Mouse (Mus musculus) ES-CJ7 (cell line): ENCODE data around the gene Zc3h7b.

Experiments
- DNase-seq: peaks from one replicate; pipeline ENCODE4 v3.0.0; 2011; ENCODE audit warnings: low read depth, low spot score

Gene Zc3h7b

GRCm38 (mm10) chr15:81813986-81814705, 69.3 kb downstream of the Zc3h7b start:
- DNase-seq: no peak

- DNase-seq: no peak
Observed at GRCm38 (mm10) chr15:81814716-81815370, 70.0 kb downstream of the Zc3h7b start.

GRCm38 (mm10) chr15:81818404-81818803, 73.5 kb downstream of the Zc3h7b start:
- DNase-seq: no peak

- DNase-seq: no peak
Observed at GRCm38 (mm10) chr15:81822631-81823030, 77.8 kb downstream of the Zc3h7b start.

- no peak for DNase-seq
Observed at GRCm38 (mm10) chr15:81824832-81825231, 80.0 kb downstream of the Zc3h7b start.

GRCm38 (mm10) chr15:81828426-81829207, 83.8 kb downstream of the Zc3h7b start:
- no peak for DNase-seq

GRCm38 (mm10) chr15:81829208-81829580, 84.3 kb downstream of the Zc3h7b start:
- DNase-seq: no peak

- DNase-seq: no peak
Observed at GRCm38 (mm10) chr15:81830530-81830929, 85.7 kb downstream of the Zc3h7b start.

GRCm38 (mm10) chr15:81831136-81831825, 86.4 kb downstream of the Zc3h7b start:
- peak; percentile 99 for DNase-seq

- DNase-seq: no peak
Observed at GRCm38 (mm10) chr15:81832219-81832618, 87.4 kb downstream of the Zc3h7b start.

- DNase-seq: no peak
Observed at GRCm38 (mm10) chr15:81833481-81833880, 88.6 kb downstream of the Zc3h7b start.

GRCm38 (mm10) chr15:81834171-81834841, 89.4 kb downstream of the Zc3h7b start:
- DNase-seq: no peak

- no peak for DNase-seq
Observed at GRCm38 (mm10) chr15:81835007-81835880, 90.4 kb downstream of the Zc3h7b start.

GRCm38 (mm10) chr15:81836124-81836821, 91.4 kb downstream of the Zc3h7b start:
- DNase-seq: peak; percentile 44

- DNase-seq: no peak
Observed at GRCm38 (mm10) chr15:81836966-81837920, 92.4 kb downstream of the Zc3h7b start.

GRCm38 (mm10) chr15:81838554-81839235, 93.8 kb downstream of the Zc3h7b start:
- no peak for DNase-seq

- DNase-seq: no peak
Observed at GRCm38 (mm10) chr15:81839634-81840033, 94.8 kb downstream of the Zc3h7b start.

GRCm38 (mm10) chr15:81840306-81840705, 95.4 kb downstream of the Zc3h7b start:
- no peak for DNase-seq
